Mouse (Mus musculus): ENCODE measurements at regions not wholly inside any gene's neighbourhood (a gene's known extent, or its start where the extent isn't known, plus 50 kb on each side); places are given as distances from the start of the nearest gene placed in this dataset.

GRCm38 (mm10) chr7:123907946-123908840 lies 74.5 kb upstream of the Hs3st4 start:
- no peak for DNase-seq (ENCODE audit: low read depth, low spot score)

- no peak for DNase-seq (ENCODE audit: low read depth, low spot score)
Measured at GRCm38 (mm10) chr7:123921461-123921860, 61.2 kb upstream of the Hs3st4 start.

DNA sequence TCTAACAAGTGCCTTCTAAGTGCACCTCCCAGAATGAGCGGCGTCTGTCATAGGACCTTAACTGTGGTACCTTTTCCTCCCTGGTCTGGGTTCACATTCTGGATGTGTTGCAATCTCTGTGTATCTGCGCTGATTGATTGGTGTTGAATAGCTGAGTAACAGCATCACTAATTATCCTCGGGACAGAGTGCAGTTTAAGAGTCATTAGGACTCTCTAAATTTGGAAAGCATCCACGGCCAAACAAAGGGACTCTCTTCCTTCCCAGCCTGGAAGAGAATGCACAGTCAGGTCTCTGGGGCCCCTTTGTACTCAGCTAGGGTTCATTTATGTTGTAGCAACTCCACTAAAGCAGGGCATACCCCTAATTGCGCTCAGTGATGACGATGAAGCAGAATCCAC lies 50.2 kb upstream of the Hs3st4 start:
- DNase-seq (ENCODE audit: low read depth, low spot score), result no peak
